Mouse (Mus musculus): ENCODE measurements at regions not wholly inside any gene's neighbourhood (a gene's known extent, or its start where the extent isn't known, plus 50 kb on each side); places are given as distances from the start of the nearest gene placed in this dataset.
"Not testable (repeated sequence)": the region's sequence is repeated elsewhere in the genome, so short reads cannot be mapped to it uniquely, and the experiment has no call there.

DNA sequence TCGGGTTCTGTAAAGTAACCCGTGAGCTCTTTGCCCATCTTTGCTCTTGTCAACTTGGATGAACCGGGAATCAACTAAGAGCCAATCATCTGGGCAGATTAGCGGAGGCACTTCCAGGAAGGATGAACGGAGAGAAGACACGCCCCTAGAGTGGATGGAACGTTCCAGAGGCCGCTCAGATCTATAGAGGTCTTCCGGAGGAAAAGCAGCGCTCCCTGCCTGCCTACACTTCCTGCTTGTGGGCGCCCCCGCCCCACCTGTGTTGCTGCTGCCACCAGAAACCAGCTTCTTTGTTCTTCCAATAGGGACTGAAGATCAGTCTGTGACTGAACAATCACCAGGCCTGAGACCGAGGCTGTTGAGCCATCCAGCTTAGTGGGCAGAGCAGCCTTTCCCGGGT is 192.7 kb downstream of the Unc5cl start:
- ATAC-seq (replicated peaks; ENCODE audit: poor library complexity): 0 out of 2 replicates have a peak, but pooled peaks have one; percentile 20

DNA sequence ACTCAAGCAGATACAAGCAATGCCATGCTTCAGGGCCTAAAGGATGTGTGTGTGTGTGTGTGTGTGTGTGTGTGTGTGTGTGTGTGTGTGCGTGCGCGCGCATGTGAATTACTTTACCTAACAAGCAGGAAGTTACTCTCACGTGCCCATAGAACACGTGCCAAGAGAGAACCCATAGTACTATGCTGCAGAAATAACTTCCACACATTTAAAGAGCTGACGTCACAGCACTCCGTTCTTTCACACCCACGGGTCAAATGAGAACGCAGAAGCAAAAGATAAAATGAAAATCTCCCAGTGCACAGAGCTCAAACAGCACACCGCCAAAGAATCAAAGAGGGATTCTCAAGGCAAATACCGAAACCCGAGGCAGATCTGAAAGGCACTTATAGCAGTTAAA is 195.9 kb downstream of the Unc5cl start:
- ATAC-seq (replicated peaks; ENCODE audit: poor library complexity): no peak

DNA sequence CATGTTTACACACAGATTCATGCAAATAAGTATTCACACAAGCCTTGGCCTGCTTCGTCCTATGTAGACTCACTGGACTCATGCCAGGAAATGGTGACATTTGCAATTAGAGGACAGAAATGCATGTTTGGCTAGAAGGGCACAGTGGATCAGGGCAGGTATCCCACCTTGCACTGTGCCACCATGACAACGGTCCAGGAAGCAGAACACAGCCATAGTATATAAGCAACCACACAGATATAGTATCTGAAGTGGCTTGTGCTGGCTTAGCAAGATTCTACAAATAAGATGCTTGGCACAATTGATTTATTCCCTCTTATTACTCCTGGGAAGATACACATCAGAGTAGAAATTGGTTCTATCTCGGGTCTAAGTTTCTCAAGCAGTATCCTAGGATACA is 218.0 kb downstream of the Unc5cl start:
- ATAC-seq (replicated peaks; ENCODE audit: poor library complexity): no peak

DNA sequence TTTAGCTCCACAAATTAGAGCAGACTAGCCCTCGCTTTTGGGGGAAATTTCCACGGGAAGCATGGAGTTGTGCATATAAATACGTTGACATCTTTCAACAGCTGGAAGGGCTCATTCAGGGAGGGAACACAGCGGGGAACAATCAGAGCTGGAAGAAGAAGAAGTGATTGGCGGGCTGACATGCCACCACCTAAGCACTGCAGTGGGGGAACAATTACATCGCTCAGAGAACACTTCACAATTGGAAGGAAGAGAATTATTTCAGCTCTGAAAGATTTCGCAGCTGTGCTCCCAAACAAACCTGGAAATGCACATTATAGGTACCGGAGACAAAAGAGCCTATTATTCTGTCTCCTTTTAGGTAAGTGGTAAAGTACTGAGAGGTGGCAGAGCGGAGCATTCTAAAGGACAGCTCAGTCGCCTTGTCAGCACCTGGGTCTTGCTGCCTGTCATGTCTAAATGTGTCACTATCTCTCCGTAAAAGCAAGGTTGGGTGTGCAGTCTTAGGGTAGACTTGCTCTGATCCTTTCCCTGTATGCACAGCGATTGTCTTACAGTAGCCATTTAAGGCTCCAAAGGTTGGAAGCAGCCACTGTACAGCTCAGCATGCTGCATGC is 223.6 kb downstream of the Unc5cl start:
- ATAC-seq (replicated peaks; ENCODE audit: poor library complexity): no peak

DNA sequence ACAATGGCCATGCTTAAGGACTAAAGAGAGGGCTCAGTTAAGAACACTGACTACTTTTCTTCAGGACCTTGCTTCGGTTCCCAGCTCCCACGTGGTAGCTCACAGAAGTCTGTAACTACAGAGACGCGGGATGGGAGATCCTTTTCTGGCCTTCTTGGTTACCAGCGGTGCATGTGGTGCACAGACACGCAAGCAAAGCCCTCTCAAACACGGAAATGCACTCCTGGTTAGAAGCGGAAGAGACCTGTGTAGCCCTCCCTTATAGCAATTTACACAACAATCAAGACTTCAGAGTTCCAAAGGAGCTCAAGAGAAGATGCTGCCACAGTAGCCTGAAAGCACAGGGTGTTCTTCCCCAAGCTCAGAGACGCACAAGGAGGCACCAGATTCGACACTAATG is 225.6 kb downstream of the Unc5cl start:
- ATAC-seq (replicated peaks; ENCODE audit: poor library complexity): no peak

DNA sequence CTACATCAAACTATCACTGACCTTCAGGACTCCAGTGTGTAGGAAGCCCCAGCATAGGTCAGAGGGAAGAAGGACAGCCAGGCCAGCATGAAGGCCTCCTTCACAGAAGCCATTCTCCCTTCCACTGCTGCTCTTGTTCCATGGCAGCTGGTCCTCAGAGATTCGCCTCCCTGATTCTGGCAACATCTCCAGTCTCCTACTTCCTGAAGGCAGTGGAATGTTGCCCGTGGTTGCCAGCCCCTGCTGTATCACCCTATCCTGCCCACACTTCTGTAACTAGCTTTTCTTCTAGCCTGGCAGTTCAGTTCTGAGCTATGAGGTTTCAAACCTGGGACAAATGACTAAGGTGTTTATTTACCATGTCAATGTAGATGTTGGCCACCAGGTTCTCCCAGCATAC is 234.2 kb downstream of the Unc5cl start:
- no peak for ATAC-seq (replicated peaks; ENCODE audit: poor library complexity)

DNA sequence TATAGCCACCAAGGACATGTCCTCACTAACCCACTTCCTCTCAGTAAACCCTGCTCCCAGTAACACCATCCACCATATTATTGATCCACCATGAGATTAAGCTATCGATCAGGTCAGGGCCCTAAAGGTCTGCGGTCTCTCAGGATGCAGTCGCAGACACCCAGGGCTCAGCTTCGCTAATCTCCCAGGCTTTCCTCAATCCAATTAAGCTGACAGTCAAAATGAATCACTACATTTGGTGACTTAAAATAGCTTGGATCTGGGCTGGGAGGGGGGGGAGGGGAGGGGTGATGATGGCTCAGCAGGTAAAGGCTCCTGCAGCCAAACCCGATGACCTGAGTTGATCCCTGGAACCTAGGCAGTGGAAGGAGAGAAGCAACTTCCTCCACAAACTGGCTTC is 233.7 kb upstream of the Lrfn2 start:
- ATAC-seq (replicated peaks; ENCODE audit: poor library complexity): no peak

DNA sequence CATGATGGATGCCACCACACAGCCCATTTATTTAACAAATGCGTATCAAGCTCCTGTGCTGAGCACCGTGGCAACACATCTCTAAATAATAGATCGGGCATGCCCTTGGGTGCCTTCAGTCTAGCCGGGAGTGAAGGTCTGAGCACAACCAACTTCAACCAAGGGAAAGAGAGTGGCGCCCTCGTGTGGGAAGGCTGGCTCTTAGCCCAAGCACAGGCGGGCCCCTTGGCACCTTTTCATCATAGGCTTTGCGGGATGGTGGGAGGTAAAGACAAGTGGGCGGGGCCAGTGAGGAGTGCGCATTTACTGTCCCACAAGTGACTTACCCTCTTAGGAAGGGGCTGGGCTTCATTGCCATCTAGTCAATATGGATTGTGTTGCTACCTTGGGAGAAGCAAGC is 231.6 kb upstream of the Lrfn2 start:
- 0 out of 2 replicates have a peak, but pooled peaks have one; percentile 11 for ATAC-seq (replicated peaks; ENCODE audit: poor library complexity)

DNA sequence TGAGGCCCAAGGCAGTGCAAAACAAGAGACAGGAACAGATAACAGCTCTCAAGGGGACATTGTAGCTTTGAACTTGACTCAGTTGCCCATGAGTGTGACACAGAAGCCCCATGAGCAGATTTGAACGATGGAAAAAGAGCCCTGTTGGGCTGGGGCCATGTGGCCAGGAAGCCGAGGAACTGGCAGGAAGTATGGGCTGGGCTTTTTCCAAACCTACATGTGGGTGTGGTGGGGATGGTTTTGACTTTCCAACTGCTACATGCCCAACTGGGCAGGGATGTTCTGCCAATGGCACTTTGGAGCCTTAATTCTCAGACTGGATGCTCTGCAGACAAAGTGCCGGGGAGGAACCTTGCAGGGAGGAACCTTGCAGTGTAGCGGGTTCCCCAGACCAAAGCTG is 211.7 kb upstream of the Lrfn2 start:
- no peak for ATAC-seq (replicated peaks; ENCODE audit: poor library complexity)

DNA sequence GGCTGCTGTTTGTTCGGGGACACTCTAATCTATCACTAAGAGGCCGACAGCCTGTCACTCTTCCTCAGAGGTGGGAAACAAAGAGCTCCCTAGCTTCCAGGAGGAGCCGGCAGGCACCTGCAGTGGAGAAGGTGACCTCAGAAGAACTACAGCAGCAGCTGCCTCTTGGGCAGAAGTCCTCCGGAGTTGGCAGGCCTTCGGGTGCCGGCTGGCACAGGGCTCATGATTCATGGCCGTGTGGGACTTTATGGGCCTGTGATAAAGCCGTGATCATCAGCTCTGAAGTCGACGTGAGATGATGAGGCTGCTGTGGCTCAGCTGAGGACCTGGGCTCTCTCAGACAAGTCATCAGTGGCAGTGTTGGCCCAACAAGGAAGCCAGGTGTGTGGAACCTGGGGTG is 208.9 kb upstream of the Lrfn2 start:
- ATAC-seq (replicated peaks; ENCODE audit: poor library complexity): no peak

DNA sequence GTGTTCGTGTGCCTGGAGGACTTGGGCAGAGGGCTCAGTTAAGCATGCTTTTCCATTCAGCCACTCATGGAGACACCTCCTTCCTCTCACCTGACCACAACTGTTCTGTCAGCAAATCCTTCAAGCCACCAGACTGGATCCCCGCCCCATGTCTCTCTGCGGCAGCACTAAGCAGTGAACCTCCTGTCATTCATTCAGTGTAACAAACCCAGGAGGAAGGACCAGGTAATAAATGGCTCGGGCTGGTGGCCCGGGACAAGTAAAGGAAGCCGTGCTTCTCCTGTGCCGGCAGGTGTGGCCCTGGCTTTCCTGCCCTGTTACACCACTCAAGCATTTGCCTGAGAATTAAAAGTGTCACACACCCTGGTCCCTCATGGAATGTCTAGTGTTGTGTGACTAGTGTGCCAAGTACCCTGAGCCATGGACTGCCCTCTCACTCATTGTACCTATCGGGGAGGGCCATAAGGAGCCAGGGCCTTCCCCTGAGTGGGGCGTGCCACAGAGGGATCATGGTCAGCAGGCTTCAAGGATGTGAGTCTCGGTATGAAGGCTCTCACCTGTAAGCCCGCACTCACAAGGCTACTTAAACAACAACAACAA is 207.6 kb upstream of the Lrfn2 start:
- no peak for ATAC-seq (replicated peaks; ENCODE audit: poor library complexity)

DNA sequence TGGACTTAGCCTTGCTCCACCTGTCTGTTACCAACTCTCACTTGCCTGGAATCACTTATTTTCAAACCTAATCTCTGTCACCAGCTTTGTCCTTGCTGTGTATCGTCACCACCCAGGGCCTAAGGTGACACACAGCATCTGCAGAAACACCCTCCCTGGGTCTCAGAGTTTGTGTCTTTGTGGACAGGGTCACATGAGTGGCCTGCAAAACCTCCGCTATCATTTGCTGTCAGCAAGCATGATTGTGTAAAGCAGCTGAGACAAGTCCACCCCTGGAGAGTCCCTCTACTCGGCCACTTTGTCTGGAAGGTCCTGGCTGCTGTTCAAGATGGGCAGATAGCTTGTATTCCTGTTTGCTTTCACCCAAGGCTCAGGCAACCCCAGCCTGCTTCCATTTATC is 205.7 kb upstream of the Lrfn2 start:
- ATAC-seq (replicated peaks; ENCODE audit: poor library complexity): no peak

DNA sequence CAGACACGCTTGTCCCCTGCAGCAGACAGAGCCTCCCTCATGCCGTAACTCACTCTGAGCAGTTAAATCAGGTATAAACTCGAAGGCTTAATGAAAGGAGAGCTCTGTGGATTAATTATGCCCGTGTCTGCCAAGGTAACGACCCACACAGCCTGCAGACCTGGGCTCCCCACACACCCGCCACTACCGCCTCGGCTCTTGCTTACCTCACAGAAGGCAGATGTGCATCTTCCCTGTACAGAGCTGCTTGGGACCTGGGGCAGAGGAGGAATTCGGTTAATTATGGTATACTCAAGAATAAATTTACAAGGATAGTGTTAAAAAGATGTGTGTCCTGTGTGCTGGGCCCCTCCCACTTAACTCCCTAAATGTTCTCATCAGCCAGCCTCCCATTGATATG is 198.4 kb upstream of the Lrfn2 start:
- ATAC-seq (replicated peaks; ENCODE audit: poor library complexity): no peak

DNA sequence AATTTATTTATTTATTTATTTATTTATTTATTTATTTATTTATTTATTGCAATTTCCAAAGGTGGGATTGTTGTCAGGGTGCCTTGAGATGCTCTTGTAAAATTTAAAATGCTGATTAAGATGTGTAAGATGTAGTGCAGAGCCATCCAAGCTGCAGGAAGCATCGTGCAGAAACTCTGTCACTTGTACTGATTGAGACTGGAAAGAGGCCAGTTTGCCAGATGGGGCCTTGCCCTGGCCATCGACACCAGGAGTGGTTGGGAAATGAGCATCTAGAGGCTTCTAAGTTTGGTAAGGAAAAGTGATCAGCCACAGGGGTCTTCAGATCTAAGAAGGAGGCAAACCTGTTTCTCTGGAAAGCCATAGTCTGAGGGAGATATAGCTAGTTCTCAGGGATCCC is 195.0 kb upstream of the Lrfn2 start:
- not testable (repeated sequence) for ATAC-seq (replicated peaks; ENCODE audit: poor library complexity)

DNA sequence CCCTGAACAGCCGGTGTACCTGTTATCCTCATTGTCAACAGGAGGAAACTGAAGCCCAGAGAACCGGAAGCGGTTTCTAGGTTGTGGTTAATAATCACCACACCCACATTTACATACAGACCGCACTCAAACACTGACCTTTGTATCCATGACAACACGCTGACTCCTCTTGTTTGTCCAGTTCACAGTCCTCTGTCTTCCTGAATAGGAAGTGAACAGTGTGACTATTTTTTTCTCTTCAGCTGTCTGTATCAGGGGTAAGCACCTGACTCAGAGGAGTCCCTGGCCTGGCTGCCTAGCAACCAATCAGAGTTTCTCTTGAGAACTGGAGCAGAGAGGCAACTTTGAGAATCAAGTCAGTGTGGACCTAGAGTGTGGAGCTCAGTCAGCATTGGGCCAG is 193.5 kb upstream of the Lrfn2 start:
- ATAC-seq (replicated peaks; ENCODE audit: poor library complexity): peak; percentile 37

DNA sequence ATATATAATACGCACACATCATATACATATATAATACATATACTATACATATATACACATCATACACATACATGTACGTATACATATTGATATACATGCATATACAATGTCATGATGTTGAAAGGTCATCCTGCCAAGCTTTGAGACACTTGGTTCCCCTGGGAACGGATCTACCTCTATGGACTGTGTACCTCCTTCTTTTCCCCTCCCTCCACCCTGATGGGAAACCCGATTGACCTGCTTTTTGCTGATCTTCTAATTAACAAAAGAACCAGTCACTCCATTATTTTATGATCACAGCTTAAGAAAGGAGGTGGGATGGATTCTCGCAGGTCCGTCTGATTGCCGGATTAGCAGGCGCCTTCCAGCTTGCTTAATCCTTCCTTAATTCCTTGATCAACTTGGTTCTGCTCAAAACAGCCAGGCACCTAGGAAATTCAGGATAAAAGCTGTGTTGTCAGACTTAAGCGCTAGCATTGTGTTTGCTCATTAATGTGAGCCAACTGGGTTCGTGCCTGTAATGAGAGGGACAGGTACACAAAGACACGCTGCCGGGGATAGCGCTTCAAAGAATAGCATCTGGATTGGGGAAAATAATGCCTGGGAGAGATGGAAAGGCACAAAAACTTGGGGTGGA is 189.3 kb upstream of the Lrfn2 start:
- ATAC-seq (replicated peaks; ENCODE audit: poor library complexity): no peak

DNA sequence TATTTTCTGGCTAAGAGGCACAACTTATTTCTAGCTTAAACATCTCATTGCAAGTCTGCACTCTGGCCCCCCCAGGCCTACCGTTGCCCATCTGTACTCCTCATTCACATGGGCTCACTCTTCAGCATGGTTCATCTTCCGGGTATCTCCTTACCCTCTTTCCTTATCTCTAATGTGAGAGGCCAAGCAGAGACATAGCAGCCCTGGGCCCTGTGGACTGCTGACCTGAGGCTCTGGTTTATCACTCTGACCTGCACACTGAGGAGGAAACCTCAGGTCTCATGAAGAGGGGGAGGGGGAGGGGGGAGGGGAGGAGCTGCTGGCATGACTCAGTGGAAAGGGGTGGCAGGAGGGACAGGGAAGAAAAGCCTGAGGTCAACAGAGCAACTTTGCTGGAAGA is 162.1 kb upstream of the Lrfn2 start:
- ATAC-seq (replicated peaks; ENCODE audit: poor library complexity): no peak

DNA sequence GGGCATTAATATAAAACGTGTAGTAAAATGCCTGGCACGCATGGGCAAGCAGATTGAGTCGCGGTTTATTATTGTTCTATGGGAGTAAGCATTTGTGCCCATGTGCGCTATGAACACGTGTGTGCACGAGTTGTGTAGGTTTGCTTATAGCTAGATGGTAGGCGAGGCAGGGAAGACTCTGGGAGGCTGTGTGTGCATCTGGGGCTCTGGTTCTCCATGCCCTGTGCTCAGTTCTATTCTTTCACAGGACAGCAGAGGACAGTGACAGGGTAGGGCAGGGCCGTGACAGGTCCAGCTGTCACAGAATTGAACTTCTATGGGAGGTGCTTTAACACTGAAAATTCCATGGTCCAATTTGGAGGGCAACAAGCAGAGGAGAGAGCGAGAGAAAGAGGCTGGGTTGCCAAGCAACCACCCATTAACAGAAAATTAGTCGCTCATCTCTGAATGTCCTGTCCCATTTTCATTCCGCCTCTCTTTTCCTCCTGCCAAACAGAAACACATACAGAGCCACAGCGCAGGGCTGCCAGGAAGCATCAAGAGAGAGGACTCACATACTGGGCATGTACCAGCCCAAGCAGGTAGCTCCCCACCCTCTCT is 160.4 kb upstream of the Lrfn2 start:
- no peak for ATAC-seq (replicated peaks; ENCODE audit: poor library complexity)

DNA sequence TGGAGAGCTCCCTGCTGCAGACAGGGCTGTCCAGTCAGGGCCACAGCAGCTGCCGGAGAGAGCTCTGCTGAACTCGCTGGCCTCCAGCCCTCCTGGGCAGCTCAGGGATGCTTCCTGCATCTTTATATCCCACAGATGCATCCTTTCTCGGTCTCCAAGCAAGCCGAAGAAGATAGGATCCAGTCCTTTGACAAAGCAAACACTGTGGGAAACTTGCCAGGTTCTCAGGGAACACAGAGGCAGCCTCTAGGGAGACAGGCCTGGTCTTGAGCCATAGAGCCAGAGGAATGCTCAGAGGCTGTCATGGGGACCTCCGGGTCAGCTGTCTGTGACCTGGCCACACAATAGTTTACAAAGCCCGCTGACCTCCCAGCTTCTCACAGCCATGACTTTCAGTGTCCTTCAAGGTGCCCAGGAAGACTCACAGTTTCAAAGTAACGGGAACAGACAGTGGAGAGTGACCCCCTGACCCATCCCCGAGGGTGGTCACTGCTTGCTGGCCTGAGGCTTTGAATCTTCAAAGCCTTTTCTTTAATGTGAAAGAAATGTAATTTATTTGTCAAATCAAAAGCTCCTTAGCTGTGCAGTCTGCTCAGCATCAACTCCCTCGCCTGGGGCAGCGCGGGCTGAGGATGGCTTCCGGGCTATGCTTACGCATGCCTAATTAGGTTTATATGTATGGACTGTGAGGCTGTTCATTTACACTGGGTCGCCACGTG is 157.8 kb upstream of the Lrfn2 start:
- ATAC-seq (replicated peaks; ENCODE audit: poor library complexity): no peak

DNA sequence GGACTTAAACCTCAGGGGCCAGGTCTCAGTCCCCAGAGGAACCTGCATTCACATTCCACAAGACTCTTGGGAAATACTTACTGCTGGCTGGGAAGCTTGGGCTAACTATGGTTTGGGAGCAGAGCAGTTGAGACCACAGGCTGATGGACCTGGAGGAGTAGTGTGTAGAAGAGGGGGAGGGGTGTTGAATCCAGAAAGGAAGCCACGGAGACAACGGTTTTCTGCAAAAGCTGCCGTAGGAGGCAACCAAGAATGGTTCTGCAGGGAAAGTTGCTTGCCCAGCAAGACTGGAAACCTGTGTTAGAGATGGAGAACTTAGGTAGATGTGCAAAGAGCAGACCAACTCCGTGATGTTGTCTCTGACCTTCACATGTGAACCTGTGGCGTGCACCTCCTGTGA is 156.7 kb upstream of the Lrfn2 start:
- no peak for ATAC-seq (replicated peaks; ENCODE audit: poor library complexity)

DNA sequence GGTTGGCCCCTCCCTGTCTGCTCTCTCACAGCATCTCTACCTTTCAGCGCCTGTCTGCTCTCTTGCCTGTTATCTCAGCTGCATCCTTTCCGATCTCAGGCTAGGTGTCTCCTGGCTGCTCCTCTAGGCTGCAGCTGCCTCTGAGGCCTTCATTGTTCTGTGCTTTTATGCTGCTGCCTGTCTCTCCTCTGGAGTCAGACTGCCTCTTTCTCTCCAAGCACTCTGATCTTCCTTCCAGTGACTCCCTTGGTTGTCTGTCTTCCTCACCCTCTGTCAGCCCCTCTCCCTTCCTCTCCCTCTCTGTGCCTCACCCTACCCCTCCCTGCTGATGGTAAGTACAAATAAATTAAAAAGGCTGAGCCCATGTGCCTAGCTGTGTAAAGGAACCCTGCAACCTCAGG is 155.7 kb upstream of the Lrfn2 start:
- no peak for ATAC-seq (replicated peaks; ENCODE audit: poor library complexity)

DNA sequence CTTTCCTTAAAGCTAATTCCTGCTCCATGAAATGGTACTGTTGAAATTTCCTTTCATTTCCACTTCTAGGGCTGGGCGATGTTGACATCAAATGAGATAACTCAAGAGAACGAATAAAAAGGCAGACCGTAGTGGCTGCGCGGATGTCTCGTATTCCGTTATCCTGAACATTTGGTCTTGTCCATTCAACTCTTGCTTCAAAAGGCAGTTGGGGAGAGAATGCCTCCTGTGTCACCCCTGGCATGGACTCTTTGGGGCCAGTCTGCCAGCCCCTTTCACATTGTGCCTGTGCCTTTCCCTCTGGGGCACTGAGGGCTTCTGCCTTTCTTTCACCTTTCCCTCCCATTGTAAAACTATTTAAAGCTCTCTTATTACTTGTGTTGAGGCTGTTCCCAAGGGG is 152.0 kb upstream of the Lrfn2 start:
- ATAC-seq (replicated peaks; ENCODE audit: poor library complexity): no peak
